Mouse (Mus musculus) cerebellum, adult 18-20 months (tissue): Measurements from ENCODE around the gene Ptprn2.
A peak's percentile ranks its signal among the peaks of the same experiment; 100 is the strongest.
"Not testable (repeated sequence)": the region's sequence is repeated elsewhere in the genome, so short reads cannot be mapped to it uniquely, and the experiment has no call there.

Source experiments
- DNase-seq, 2 experiments: peaks; one replicate each; pipeline ENCODE4 v3.0.0; 2021

The Ptprn2 gene

GRCm38 (mm10) chr12:116515824-116516223, 30.3 kb downstream of the Ptprn2 start:
- DNase-seq: peak; percentile 53 to 58

- no peak for DNase-seq
Measured at GRCm38 (mm10) chr12:116528861-116529260, 43.3 kb downstream of the Ptprn2 start.

GRCm38 (mm10) chr12:116533281-116533680, 47.8 kb downstream of the Ptprn2 start:
- DNase-seq: peak; percentile 71 to 83

- no peak for DNase-seq
Measured at GRCm38 (mm10) chr12:116539305-116539704, 53.8 kb downstream of the Ptprn2 start.

GRCm38 (mm10) chr12:116540608-116541007, 55.1 kb downstream of the Ptprn2 start:
- DNase-seq: peak; percentile 71 to 73

- peak; percentile 79 to 95 for DNase-seq
Measured at GRCm38 (mm10) chr12:116550031-116550430, 64.5 kb downstream of the Ptprn2 start.

- no peak for DNase-seq
Measured at GRCm38 (mm10) chr12:116551516-116551915, 66.0 kb downstream of the Ptprn2 start.

- no peak for DNase-seq
Measured at GRCm38 (mm10) chr12:116552306-116552705, 66.8 kb downstream of the Ptprn2 start.

- DNase-seq: no peak
Measured at GRCm38 (mm10) chr12:116553361-116553760, 67.8 kb downstream of the Ptprn2 start.

- no peak for DNase-seq
Measured at GRCm38 (mm10) chr12:116555964-116556363, 70.4 kb downstream of the Ptprn2 start.

- no peak for DNase-seq
Measured at GRCm38 (mm10) chr12:116564441-116564840, 78.9 kb downstream of the Ptprn2 start.

GRCm38 (mm10) chr12:116566672-116567071, 81.2 kb downstream of the Ptprn2 start:
- DNase-seq: no peak

GRCm38 (mm10) chr12:116567170-116567569, 81.7 kb downstream of the Ptprn2 start:
- DNase-seq: no peak

GRCm38 (mm10) chr12:116569568-116569967, 84.0 kb downstream of the Ptprn2 start:
- DNase-seq: no peak

- DNase-seq: no peak
Measured at GRCm38 (mm10) chr12:116574102-116574501, 88.6 kb downstream of the Ptprn2 start.

- no peak for DNase-seq
Measured at GRCm38 (mm10) chr12:116574720-116575119, 89.2 kb downstream of the Ptprn2 start.

GRCm38 (mm10) chr12:116577917-116578316, 92.4 kb downstream of the Ptprn2 start:
- not testable (repeated sequence) for DNase-seq

- peak in 1 of 2 experiments; percentile 22 for DNase-seq
Measured at GRCm38 (mm10) chr12:116580827-116581544, 95.5 kb downstream of the Ptprn2 start.

- peak in 1 of 2 experiments; percentile 43 for DNase-seq
Measured at GRCm38 (mm10) chr12:116581864-116582263, 96.3 kb downstream of the Ptprn2 start.

GRCm38 (mm10) chr12:116582829-116583228, 97.3 kb downstream of the Ptprn2 start:
- no peak for DNase-seq

- no peak for DNase-seq
Measured at GRCm38 (mm10) chr12:116585001-116585400, 99.5 kb downstream of the Ptprn2 start.

- DNase-seq: no peak
Measured at GRCm38 (mm10) chr12:116586167-116586566, 100.6 kb downstream of the Ptprn2 start.

GRCm38 (mm10) chr12:116587548-116587947, 102.0 kb downstream of the Ptprn2 start:
- no peak for DNase-seq

- DNase-seq: peak in 1 of 2 experiments; percentile 25
Measured at GRCm38 (mm10) chr12:116590076-116590475, 104.6 kb downstream of the Ptprn2 start.

- DNase-seq: no peak
Measured at GRCm38 (mm10) chr12:116594457-116594856, 108.9 kb downstream of the Ptprn2 start.
